Mouse (Mus musculus) kidney, adult 9 months (tissue): ENCODE measurements around the gene Gnas.
"Not testable (repeated sequence)": the region's sequence is repeated elsewhere in the genome, so short reads cannot be mapped to it uniquely, and the experiment has no call there.

ENCODE experiments used
- DNase-seq: peaks from one replicate; pipeline ENCODE4 v3.0.0; 2022

Gnas gene

DNA sequence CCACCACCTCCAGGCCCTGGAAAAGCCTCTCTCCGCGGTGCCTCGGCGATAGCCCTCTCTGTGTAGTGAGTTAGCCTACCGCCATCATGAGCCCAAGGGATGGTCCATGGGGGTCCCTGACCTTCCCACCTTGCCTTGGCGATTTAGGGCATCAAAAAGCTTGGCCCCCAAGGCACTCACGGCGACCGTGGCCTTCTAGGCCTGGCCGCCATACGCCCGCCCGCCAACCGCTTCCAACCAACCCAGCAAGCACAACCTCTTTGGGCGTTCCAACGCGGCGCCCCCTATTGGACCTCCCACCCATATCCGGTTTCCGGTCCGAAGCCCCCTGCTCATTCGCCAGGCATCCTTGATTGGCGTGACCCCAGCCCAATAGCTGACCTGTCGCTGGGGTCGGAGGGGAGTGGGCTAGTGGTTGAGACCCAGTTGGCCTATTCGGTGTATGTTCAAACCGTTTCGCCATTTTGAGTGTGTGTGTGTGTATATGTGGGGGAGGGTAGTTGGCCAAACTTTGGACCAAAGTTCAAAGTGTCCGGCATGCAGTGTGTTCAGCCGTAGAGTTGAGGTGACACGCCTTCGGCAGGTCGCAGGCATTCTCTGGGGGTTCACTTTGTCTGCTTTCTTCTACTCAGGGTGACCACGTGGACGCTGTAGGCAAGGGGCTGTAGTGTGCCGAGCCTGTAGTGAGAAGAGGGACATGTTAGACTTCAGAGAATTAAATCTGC is 11.2 kb downstream of the Gnas start:
- no peak for DNase-seq

- DNase-seq: no peak
Observed at GRCm38 (mm10) chr2:174295900-174296465, 11.9 kb downstream of the Gnas start.

DNA sequence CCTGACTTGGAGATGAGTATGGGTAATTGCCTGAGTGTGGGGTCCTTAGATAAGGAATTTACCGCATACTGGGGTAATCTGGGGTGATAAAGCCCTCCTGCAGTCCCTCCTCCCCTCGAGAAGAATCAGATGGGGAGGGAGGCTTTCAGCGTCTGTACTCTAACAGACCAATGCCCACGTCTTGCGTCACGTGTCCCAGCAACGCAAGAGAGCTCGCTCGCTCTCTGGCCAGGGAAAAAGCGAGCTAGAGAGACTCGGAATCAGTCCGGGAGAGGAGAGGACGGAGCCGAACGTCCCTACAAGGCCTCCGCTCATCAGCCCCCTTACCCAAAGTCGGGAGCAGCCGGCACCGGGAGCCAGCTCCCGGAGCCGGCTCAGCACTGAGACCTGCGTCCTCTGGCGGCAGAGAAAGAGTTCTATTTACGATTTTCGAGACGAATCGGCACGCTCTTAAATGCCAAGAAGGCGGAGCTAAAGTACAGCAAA is 13.0 kb downstream of the Gnas start:
- peak; percentile 14 for DNase-seq

DNA sequence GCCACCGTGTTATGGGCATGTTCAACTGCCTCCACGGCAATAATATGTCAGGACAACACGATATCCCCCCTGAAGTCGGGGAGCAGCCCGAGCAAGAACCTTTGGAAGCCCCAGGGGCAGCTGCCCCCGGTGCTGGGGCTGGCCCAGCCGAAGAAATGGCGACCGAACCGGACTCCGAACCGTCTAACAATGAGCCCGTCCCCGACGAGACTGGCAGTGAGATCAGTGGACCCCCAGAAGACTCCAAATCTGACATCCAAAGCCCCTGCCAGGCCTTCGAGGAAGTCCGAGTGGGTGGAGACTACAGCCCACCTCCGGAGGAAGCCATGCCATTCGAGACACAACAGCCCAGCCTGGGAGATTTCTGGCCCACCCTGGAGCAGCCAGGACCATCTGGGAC is 13.7 kb downstream of the Gnas start:
- no peak for DNase-seq

DNA sequence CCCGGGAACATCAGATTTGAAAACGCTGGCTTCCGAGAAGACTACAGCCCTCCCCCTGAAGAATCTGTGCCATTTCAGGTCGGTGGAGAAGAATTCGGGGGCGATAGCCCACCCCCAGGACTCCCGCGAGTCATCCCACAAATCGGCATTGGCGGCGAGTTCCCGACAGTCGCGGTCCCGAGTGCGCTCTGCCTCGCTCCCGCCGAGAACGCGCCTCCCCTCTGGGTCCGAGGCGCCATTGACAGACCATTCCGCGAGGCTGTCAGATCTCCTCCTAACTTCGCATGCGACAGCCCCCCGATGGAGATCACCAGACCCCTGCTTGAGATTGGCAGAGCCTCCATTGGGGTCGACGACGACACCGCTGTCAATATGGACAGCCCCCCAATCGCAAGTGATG is 14.4 kb downstream of the Gnas start:
- no peak for DNase-seq

GRCm38 (mm10) chr2:174299091-174299770 is 15.1 kb downstream of the Gnas start:
- no peak for DNase-seq

DNA sequence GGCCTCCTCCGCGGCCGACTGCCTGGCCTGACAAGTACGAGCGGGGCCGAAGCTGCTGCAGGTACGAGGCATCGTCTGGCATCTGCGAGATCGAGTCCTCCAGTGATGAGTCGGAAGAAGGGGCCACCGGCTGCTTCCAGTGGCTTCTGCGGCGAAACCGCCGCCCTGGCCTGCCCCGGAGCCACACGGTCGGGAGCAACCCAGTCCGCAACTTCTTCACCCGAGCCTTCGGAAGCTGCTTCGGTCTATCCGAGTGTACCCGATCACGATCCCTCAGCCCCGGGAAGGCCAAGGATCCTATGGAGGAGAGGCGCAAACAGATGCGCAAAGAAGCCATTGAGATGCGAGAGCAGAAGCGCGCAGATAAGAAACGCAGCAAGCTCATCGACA is 15.6 kb downstream of the Gnas start:
- no peak for DNase-seq

- DNase-seq: no peak
Observed at GRCm38 (mm10) chr2:174300186-174300585, 16.1 kb downstream of the Gnas start.

DNA sequence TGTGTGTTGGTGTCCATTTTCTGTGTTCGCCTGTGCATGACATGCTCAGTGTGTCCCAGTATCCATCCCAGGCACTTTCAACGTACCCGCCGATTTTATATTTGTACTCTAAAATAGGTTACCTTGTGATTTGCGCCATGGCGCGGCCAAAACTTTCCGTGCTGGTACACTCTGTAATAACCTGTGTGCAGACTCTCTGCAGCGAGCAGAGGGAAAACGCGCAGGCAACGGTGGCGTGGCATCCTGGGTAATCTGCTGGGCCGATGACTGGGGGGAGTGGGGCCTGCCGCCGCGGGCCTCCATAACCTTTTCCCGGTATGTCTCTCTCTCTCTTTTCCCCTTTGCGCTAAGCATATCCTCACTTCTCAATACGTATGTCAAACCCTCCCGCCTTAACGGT is 16.5 kb downstream of the Gnas start:
- no peak for DNase-seq

DNA sequence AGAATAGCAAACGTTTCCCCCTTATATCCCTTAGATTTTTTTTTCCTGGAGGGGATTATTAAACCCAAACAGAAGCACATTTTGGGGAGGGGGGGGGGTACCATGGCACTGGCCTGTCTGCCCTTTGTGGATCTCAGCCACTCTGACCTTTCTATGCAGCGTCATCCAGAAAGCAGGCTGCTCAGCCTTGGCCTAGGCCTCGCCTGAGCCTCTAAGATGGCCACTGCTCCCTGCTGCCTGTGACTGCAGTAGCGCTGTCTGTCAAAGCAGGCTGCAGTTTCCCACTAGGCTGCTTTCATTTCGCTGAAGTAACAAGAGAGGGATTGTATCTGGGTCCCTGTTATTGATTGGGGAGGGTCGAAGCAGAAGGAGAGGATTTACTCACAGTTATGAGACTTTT is 18.4 kb downstream of the Gnas start:
- DNase-seq: no peak

- peak; percentile 6 for DNase-seq
Observed at GRCm38 (mm10) chr2:174305646-174306045, 21.5 kb downstream of the Gnas start.

DNA sequence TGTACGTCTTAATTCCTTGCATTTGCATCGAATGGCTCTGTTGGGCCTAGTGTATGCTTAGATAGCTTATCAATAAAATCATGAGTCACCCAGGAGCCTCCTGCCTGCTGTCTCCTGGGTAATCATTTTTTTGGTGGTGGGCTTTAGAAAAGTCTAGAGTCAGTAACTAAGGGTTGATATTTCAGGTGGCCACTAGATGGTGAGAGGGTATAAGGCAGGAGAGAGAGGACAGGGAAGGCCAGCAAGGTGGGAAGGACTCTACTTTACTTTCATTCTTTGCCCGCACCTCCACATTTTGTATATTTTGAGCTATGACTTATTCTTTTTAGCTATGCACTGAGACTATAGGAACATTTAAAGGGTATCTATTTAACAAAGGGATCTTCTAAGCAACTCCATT is 23.8 kb downstream of the Gnas start:
- DNase-seq: no peak

DNA sequence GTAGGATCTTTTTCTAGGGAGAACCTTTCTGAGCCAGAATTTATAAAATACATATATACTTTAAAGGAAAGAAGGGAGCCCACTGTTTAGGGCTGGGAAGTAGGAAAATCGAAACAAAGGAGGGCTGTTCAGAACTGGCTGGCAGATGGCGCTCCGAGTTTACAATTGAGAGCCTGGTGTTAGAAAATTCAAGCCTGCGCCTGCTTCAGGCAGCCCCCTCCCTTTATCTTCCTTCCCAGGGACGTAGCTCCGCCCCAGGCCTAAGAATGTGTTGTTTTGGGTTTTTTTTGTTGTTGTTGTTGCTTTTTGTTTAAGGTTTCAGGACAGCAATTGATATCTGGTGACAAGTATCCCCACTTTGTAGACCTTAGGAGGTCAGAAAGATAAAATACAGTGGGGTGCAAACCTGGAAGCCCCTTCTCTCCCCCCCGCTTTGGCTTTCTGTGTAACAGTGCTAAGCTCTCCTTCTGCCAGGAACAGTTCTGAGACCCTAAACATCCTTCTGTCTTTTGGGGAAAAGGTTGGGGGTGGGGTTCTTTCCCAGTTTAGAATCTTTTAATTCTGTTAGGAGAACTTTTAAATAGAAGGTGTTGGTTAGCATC is 26.9 kb downstream of the Gnas start:
- DNase-seq: peak; percentile 49

DNA sequence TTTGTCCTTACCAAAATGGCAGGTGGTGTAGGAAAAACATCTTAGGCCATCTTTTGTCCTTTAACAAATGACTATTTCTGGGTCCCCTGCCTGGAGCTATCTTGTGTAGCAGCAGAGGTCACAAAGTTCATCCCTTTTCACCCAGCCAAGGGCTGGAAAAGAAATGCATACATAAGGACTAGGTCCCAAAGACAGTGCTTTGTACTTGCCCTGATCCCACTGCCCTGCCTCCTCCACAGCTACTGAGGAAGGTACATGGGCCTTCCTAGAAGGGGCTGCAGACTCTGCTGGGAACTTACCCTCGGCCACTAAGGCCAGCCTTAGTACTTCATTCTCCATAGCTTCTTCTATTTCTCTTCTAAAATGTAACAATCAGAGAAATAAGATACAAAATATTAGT is 27.5 kb downstream of the Gnas start:
- no peak for DNase-seq

DNA sequence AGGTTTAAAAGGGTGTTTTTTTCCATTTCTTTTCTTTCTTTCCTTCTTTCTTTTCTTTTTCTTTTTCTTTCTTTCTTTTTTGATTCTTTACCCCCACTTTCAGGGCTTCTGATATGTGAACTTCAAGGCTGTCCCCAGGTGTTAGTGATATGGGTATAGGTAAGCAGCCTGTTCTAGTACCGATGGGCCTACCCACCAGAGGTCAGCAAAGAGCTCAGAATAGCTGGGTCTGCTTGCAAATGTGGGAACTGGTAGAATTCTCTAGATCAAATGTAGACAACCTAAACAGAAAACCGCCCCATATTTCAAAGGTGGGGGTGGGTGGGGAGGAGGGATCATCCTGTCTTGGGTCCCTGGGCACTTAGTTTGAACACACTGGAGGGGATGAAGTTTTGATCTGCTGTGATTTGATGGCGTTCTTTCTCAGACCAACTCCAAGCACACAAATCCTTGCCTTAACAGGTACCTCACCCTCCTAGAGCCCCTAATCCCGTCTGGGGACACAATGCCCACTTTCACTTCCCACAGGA is 28.1 kb downstream of the Gnas start:
- DNase-seq: peak; percentile 91

DNA sequence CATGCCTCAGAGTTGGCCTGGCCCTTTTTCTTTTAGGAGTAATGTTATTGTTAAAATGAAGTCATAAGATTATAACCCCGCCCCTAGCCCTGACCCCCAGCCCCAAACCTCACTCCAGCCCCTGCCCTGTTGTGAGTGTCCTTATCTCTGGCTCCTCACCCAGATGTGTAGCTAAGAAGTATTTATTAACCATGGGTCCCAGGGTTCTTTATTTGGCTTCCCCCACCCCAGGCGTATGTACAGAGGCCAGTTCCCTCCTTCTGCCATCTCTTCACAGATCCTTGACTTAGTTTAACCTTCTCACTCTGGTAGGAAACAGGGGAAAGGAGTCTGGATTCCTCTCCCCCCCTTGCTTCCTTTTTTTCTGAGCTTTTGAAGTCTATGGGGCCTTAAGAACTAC is 28.5 kb downstream of the Gnas start:
- no peak for DNase-seq

GRCm38 (mm10) chr2:174315445-174315844 is 31.3 kb downstream of the Gnas start:
- not testable (repeated sequence) for DNase-seq

DNA sequence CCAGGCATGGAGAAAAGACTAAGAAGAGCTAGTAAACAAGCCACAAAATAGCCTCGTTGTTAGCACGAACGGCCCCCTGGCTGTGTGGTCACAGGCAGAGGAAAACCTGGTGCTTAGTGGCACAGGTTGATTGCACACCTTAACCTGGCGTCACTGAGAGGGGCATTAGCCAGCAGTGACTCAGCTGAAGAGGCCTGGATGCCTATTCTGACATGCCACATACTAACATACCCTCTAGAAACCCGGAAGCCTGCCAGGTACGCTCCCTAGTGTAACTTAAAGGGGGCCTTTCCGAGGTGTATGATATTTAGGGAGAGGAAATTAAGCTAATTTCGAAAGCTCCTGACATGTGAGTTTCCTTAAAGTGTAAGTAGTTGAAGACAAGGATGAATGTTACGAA is 32.5 kb downstream of the Gnas start:
- DNase-seq: no peak

DNA sequence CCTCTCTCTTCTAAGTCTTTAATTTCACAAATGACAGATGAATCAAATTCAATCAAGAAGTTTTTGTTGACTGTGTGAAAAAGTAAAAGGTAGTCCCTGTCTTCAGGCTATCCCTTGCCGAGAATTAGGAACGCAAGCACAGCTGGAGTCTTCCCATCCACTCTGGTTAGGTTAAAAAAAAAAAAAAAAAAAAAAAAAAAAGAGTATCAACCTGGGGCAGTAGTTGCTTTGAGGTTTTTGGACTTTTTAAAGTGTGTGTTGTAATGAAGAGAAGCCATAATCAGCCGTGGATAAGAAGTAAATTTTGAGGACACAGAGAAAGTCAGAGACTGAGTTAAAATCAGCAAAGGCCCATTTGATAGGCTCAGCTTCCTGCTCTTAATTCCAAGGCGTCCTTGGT is 41.9 kb downstream of the Gnas start:
- no peak for DNase-seq

GRCm38 (mm10) chr2:174326481-174326880 is 42.4 kb downstream of the Gnas start:
- DNase-seq: no peak

DNA sequence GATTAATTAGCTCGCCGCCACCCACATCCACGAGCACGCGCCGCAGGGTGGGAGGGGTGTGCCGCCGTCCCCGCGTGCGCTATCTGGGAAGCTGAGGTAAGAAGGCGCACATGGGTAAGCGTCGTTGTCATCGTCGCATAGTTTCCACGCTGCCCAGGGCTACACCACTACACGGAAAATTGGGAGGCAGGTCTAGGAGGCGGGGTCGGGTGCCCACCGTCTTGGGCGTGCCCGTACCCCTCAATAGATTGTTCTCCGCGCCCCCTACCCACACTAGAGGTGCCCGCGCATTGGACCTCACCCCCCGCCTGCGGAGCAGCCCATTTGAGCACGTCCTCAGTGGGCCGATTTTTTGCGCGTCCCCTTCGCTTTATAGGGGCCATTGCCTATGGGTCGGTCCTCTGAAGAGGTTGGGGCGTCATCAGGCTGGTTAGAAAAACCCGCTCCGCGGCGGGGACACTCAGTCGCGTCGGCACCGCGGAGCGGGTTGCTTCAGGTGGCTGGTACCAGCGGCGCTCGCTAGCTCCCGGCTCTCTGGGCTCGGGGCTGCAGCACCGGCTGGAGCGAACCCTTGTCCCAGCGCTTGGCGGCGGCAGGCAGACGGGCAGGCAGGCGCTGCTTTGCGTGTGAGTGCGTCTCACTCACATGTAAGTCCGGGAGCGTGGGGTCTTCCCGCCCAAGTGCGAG is 43.3 kb downstream of the Gnas start:
- peak; percentile 60 for DNase-seq

- peak; percentile 13 for DNase-seq
Observed at GRCm38 (mm10) chr2:174328358-174328905, 44.3 kb downstream of the Gnas start.
